Mouse (Mus musculus) left cerebral cortex, postnatal 10 days (tissue): ENCODE measurements around the gene Gm20905. TPM values are rescaled to one million over a fixed set of nuclear protein-coding genes. Genes with fewer than 3 reads are reported as not detected.
"Not testable (repeated sequence)": the region's sequence is repeated elsewhere in the genome, so short reads cannot be mapped to it uniquely, and the experiment has no call there.

Experiments used
- DNase-seq, 2 experiments: peaks; one replicate each; pipeline ENCODE4 v3.0.0; 2021 to 2022; ENCODE audit warnings: low spot score in 2 of 2, mixed read lengths in 1 of 2; ENCODE audit errors: extremely low spot score in 1 of 2
- intact Hi-C: fragments of 180-260 bp; cut with DNase I; formaldehyde crosslinking; loops from one replicate; pipeline ENCODE4 v1.15.1; 2025
- total RNA-seq, 2 experiments: library from RNA; stranded (reverse); gene quantifications; 2 replicates each; pipeline ENCODE4 v1.2.3; 2021

Gm20905 gene
- not detected for total RNA-seq

DNA sequence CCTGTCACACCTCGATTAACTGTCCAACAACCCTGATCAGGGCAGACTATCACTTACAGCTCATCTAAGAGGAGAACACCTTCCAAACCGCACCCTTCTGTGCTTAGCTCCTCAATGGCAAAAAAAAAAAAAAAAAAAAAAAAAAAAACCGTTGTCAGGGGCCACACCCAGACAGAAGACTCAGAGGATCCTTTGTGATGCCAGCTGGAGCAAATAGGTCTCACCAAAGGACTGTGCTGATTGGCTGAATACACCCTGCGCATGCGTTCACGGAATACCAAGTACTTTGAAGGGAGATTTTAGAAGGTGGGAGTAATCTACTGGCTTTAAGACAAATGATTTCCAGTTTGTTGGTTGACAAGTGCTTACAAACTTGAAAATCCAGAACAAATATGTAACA lies at the start of gene Gm20905:
Gene Gm20905 (minus strand): TSS at position 101 of the 400 bp plus-strand sequence.
- DNase-seq, intact Hi-C loops: not testable (repeated sequence)
